Mouse (Mus musculus): ENCODE data around the gene Zfp53. TPM values are rescaled to one million over a fixed set of nuclear protein-coding genes. Genes with fewer than 3 reads are reported as not detected.

Zfp53 gene
- total and polyA plus RNA-seq, 2 experiments from 2014 or later = 6.2 to 11.3 TPM

DNA sequence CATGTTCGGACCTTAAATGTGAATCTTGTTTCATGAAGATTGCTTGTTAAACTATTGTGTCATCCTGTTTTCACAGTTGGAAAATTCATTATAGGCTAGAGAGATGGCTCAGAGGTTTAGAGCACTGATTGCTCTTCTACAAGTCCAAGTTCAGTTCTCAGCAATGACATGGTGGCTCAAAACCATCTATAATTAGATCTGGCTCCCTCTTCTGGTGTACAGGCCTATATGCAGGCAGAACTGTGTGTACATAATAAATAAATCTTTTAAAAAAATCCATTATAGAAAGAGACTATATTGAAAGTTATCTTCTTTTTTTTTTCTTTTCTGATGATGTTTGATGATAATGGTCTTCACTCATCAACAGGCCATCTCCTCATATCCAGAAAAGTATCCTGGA, 15.7 kb downstream of the Zfp53 start:
- no peak for TF ChIP-seq CTCF (IDR thresholded peaks at IDR 0.05; ENCODE audit: low read depth)
- DNase-seq (no peak), ATAC-seq (no peak)
- Histone ChIP-seq H3K4me1 (ENCODE audit: insufficient read depth) (no peaks in the 10 kb centered on the region), H3K27ac (ENCODE audit: low read depth, low read length) (no peak overlapping the region), H3K9me3 (ENCODE audit: low read length) (no peaks in the 10 kb centered on the region), H3K36me3 (ENCODE audit: insufficient read depth) (peaks cover 15% of the 10 kb centered on the region), H3K4me3 (ENCODE audit: low read depth, low read length) (no peak overlapping the region), H3K27me3 (ENCODE audit: insufficient read depth, low read length) (no peaks in the 10 kb centered on the region), H3K9ac (no peak overlapping the region), H3K4me2 (ENCODE audit: low read depth) (no peak overlapping the region)
- WGBS = 94% methylated on average over 1 of the region's 1 CpGs

DNA sequence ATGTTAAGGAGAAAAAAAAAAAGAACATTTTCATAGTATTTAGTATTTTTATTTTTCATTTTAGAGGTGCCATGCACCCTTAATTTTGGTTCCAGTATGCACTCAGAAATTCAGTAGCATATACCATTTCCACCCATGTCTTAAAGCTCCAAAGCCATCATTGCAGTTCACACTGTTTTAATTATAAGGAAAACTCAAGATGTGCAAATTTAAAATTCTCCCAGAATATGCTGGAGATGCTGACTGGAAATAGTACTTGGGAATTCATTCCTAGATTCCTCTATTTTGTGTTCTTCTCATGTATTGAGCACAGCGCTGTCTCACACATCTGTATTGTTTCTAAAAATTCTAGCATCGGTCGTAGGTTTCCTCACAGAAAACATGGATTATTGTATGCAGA, 17.5 kb downstream of the Zfp53 start:
- no peak overlapping the region for H3K9ac ChIP-seq
- H3K27me3 ChIP-seq (ENCODE audit: insufficient read depth, low read length) = no peaks in the 10 kb centered on the region
- TF ChIP-seq CTCF (IDR thresholded peaks at IDR 0.05; ENCODE audit: low read depth) = no peak
- no peak overlapping the region for H3K4me3 ChIP-seq (ENCODE audit: low read depth, low read length)
- ATAC-seq = peak; percentile 56
- H3K27ac ChIP-seq (ENCODE audit: low read depth, low read length) = no peak overlapping the region
- H3K9me3 ChIP-seq (ENCODE audit: low read length) = no peaks in the 10 kb centered on the region
- H3K4me2 ChIP-seq (ENCODE audit: low read depth) = no peak overlapping the region
- DNase-seq = no peak
- no peaks in the 10 kb centered on the region for H3K4me1 ChIP-seq (ENCODE audit: insufficient read depth)
- peaks cover 23% of the 10 kb centered on the region for H3K36me3 ChIP-seq (ENCODE audit: insufficient read depth)
- 92% methylated on average over 3 of the region's 3 CpGs for WGBS

DNA sequence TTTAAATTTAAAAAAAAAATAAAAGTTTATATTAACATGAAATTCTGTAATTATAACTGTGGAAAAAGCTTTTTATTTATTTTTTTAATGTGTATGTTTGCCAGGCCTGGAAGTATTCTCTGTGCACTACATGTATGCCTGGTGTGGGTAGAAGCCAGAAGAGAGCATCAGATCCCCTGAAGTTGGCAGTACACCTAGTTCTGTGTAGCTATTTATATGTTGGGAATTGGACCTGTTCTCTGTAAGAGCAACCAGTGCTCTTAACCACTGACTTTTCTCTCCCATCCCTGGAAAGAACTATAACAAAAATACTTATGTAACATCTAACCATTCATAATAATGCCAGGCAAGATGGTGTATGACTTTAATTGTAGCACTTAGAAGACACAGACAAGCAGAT, 21.0 kb downstream of the Zfp53 start:
- no peaks in the 10 kb centered on the region for H3K9me3 ChIP-seq (ENCODE audit: low read length)
- no peak for ATAC-seq
- H3K27me3 ChIP-seq (ENCODE audit: insufficient read depth, low read length) = no peaks in the 10 kb centered on the region
- no peak for DNase-seq
- no peaks in the 10 kb centered on the region for H3K4me1 ChIP-seq (ENCODE audit: insufficient read depth)
- no peak overlapping the region for H3K4me2 ChIP-seq (ENCODE audit: low read depth)
- no peak overlapping the region for H3K27ac ChIP-seq (ENCODE audit: low read depth, low read length)
- H3K9ac ChIP-seq = no peak overlapping the region
- H3K4me3 ChIP-seq (ENCODE audit: low read depth, low read length) = no peak overlapping the region
- H3K36me3 ChIP-seq (ENCODE audit: insufficient read depth) = peaks cover 28% of the 10 kb centered on the region
- TF ChIP-seq CTCF (IDR thresholded peaks at IDR 0.05; ENCODE audit: low read depth) = no peak

DNA sequence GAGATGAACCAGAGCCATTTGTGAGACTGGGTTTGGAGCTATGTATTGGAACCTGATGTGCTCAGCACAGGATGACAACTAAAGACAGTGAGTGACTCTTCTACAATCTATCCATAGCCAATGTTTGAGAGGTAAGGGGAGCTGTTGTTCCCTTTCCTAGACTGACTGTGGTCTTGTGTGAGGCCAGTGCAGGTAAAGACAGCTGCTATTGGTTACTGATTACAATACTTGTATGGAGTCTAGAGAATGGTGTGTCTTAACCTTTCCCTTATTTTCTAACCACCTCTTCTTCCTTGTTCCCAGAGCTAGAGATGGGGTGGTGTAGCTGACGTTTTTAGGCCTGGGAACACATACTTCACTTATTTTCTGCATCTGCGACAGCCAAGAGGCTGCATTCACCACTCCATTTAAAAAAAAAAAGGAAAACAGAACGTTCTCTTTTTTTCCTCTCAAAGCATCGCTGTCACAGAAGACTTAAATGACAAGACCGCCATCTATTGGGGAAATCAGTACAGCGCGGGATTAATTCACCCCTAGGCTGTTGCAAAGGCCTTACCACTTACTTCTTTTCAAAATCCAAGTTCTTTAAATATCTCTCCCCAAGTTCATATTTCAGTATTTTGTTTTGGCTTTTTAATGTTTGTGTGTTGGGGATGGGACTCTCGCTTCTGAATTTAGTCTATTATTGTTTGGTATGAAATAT, 26.8 kb downstream of the Zfp53 start:
- Histone ChIP-seq H3K4me1 (ENCODE audit: insufficient read depth) (0 out of 2 replicates have a peak, but pooled peaks cover 2% of the 10 kb centered on the region), H3K4me3 (ENCODE audit: low read depth, low read length) (peak overlapping the region; percentile 48; the same call in 1 of the 2 replicates), H3K9me3 (ENCODE audit: low read length) (no peaks in the 10 kb centered on the region), H3K27me3 (ENCODE audit: insufficient read depth, low read length) (no peaks in the 10 kb centered on the region), H3K9ac (no peak overlapping the region), H3K36me3 (ENCODE audit: insufficient read depth) (peaks cover 12% of the 10 kb centered on the region), H3K27ac (ENCODE audit: low read depth, low read length) (peak overlapping the region; percentile 82; the same call in 1 of the 2 replicates), H3K4me2 (ENCODE audit: low read depth) (peak overlapping the region; percentile 81)
- DNase-seq (peak; percentile 87), ATAC-seq (peak; percentile 78)
- 1% methylated on average over 8 of the region's 8 CpGs for WGBS
- peak; percentile 77 for TF ChIP-seq CTCF (IDR thresholded peaks at IDR 0.05; ENCODE audit: low read depth)

DNA sequence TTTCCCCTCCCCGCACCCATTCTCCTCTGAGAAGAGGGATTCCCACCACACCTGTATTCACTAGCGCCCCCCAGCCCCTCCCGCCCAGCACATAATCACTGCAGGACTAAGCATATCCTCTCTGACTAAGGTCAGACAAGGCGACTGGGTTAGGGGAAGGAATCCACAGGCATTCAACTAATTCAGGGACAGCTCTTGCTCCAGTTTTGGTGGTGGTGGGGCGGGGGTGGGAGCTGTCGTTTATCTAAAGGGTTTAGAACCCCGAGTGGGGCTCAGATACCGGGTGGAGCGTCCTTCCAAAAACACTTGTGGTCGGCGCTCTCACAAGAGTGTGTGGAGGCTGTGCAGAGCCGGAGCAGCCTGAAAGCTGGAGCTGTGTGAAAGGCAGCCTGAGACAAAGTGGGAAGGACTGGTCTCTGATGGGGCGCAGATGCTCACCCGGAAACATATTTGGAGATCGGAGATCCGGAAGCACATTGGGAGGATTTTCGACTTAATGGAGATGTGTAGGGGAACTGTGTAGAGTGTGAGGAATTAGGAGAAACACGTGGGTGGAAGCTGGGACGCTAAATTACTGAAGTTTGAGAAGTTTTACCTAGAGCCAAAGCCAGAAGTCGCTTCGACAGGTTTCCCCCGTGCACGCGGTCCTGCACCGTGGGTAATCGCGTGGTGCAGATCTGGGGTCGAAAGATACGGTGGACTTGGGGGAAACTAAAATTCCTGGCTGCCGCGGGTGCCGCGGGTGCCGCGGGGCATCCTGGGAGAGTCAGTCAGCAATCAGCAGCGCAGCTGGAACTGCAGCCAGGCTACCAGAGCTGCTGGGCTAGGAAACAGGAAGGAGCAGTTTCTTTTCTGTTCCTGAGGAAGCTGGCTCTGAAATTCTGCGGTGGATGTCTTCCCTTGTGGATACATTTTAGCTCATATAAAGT, 27.7 kb downstream of the Zfp53 start:
- WGBS = 1% methylated on average over 37 of the region's 37 CpGs
- peak overlapping the region; percentile 82 for H3K27ac ChIP-seq (ENCODE audit: low read depth, low read length)
- ATAC-seq (peak; percentile 90), DNase-seq (peak; percentile 77)
- H3K9me3 ChIP-seq (ENCODE audit: low read length) = no peaks in the 10 kb centered on the region
- H3K4me2 ChIP-seq (ENCODE audit: low read depth) = peak overlapping the region; percentile 81
- H3K36me3 ChIP-seq (ENCODE audit: insufficient read depth) = peaks cover 5% of the 10 kb centered on the region; the same call in 1 of the 2 replicates
- 0 out of 2 replicates have a peak, but pooled peaks cover 2% of the 10 kb centered on the region for H3K4me1 ChIP-seq (ENCODE audit: insufficient read depth)
- peak overlapping the region; percentile 48 for H3K4me3 ChIP-seq (ENCODE audit: low read depth, low read length)
- no peak for TF ChIP-seq CTCF (IDR thresholded peaks at IDR 0.05; ENCODE audit: low read depth)
- H3K27me3 ChIP-seq (ENCODE audit: insufficient read depth, low read length) = no peaks in the 10 kb centered on the region
- H3K9ac ChIP-seq = peak overlapping the region; percentile 56

DNA sequence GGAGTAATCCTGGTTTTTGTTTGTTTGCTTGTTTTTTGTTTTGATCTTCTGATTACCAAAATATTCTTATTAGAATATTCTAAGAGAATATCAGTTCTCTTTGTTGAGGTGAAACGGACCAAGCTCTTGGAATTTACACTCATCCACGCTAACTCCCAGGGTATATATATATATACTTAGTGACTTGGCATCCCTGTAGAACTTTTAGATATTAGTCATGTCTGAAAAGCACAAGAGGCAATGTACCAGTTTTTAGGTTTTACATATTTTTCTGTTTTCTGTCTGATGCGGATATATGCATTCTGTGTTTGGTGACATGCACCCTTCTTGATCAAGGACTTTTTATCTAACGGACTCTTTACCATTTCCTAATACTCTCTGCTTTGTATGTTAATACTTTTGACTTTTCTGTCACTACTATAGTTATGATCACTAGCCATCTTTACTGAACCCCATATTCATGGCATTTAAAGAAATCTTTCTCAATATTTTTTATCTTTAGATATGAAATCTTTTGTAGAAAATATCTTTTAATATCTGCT, 28.4 kb downstream of the Zfp53 start:
- no peaks in the 10 kb centered on the region for H3K9me3 ChIP-seq (ENCODE audit: low read length)
- no peak for TF ChIP-seq CTCF (IDR thresholded peaks at IDR 0.05; ENCODE audit: low read depth)
- peak overlapping the region; percentile 56 for H3K9ac ChIP-seq
- DNase-seq (no peak), ATAC-seq (no peak)
- peaks cover 2% of the 10 kb centered on the region; the same call in 1 of the 2 replicates for H3K36me3 ChIP-seq (ENCODE audit: insufficient read depth)
- H3K4me2 ChIP-seq (ENCODE audit: low read depth) = peak overlapping the region; percentile 81
- 30% methylated on average over 4 of the region's 4 CpGs for WGBS
- H3K27me3 ChIP-seq (ENCODE audit: insufficient read depth, low read length) = no peaks in the 10 kb centered on the region
- H3K4me1 ChIP-seq (ENCODE audit: insufficient read depth) = 0 out of 2 replicates have a peak, but pooled peaks cover 2% of the 10 kb centered on the region
- peak overlapping the region; percentile 82 for H3K27ac ChIP-seq (ENCODE audit: low read depth, low read length)
- H3K4me3 ChIP-seq (ENCODE audit: low read depth, low read length) = peak overlapping the region; percentile 48

All from forebrain, postnatal 0 days (tissue).